Mouse (Mus musculus): ENCODE data around the gene Agap2. TPM values are rescaled to one million over a fixed set of nuclear protein-coding genes. Genes with fewer than 3 reads are reported as not detected.
A peak's percentile ranks its signal among the peaks of the same experiment; 100 is the strongest.
"Not testable (repeated sequence)": the region's sequence is repeated elsewhere in the genome, so short reads cannot be mapped to it uniquely, and the experiment has no call there.

Gene Agap2
- polyA plus RNA-seq, 1 experiment from 2014 or later: 0.42 TPM

- H3K27ac ChIP-seq: peak overlapping the region; percentile 59
- WGBS (ENCODE audit: missing documents): 4% methylated on average over 32 of the region's 34 CpGs
- peak overlapping the region; percentile 100 for H3K4me3 ChIP-seq (ENCODE audit: inconsistent target)
- H3K36me3 ChIP-seq (ENCODE audit: inconsistent target): peaks cover 36% of the 10 kb centered on the region
- peaks cover 14% of the 10 kb centered on the region for H3K79me2 ChIP-seq (ENCODE audit: inconsistent target)
These were observed 45.4 kb downstream of the Agap2 start for GRCm38 (mm10) chr10:127120301-127121065.

- H3K79me2 ChIP-seq (ENCODE audit: inconsistent target): peaks cover 14% of the 10 kb centered on the region
- H3K4me3 ChIP-seq (ENCODE audit: inconsistent target): peak within 1 kb of the TSS; percentile 100
- WGBS (ENCODE audit: missing documents): 0% methylated on average over 19 of the region's 19 CpGs
- peak within 1 kb of the TSS; percentile 59 for H3K27ac ChIP-seq
- peaks cover 30% of the 10 kb centered on the region for H3K36me3 ChIP-seq (ENCODE audit: inconsistent target)
These were observed 46.0 kb downstream of the Agap2 start, which contains the start of gene Os9 for GRCm38 (mm10) chr10:127121066-127121477. Os9 (minus strand) TSS chr10:127121131.

DNA sequence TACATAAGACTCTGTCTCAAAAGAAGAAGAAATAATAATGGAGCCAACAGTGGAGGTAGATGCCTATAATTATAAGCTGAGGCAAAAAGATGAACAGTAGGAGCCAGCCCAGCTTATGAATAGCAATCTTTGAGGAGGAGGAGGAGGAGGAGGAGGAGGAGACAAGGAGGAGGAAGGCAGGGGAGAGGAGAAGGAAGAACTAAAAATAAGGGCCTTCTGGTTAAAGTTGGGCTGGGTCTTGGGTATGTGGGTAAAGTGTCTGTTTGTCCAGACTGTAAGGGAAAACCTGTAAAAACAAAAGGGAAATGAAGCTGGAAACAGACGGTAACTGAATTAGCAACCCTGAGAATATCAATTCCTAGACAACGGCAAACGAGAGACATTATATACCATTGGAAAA lies 46.9 kb downstream of the Agap2 start:
- H3K4me3 ChIP-seq (ENCODE audit: inconsistent target): no peak overlapping the region
- peaks cover 14% of the 10 kb centered on the region for H3K79me2 ChIP-seq (ENCODE audit: inconsistent target)
- no peak overlapping the region for H3K27ac ChIP-seq
- 84% methylated on average over 3 of the region's 3 CpGs for WGBS (ENCODE audit: missing documents)
- peaks cover 24% of the 10 kb centered on the region for H3K36me3 ChIP-seq (ENCODE audit: inconsistent target)

DNA sequence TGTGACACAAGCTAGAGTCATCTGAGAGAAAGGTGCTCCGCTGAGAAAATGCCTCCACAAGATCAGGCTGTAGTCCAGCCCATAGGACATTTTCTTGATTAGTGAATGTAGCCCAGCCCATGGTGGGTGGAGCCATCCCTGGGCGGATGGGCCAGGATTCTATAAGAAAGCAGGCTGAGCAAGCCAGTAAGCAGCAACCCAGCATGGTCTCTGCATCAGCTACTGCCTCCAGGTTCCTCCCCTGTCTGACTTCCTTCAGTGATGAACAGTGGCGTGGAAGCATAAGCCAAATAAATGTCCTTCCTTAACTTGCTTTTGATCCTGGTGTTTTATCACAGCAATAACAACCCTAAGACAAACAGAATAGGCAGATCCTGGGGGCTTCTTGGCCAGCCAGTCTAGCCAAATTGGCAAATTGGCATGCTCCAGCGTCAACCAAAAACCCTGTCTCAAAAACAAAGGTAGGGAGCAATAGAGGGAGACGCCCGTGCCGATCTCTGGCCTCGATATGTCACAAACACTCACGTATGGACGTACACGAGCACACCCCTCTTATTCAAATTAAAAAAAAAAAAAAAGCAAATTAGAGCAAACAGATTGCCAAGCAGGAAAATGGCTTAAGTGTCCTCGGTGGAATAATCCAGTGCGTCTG lies 47.8 kb downstream of the Agap2 start:
- 30% methylated on average over 13 of the region's 13 CpGs for WGBS (ENCODE audit: missing documents)
- Histone ChIP-seq H3K79me2 (ENCODE audit: inconsistent target) (peaks cover 14% of the 10 kb centered on the region), H3K36me3 (ENCODE audit: inconsistent target) (peaks cover 16% of the 10 kb centered on the region), H3K27ac (no peak overlapping the region), H3K4me3 (ENCODE audit: inconsistent target) (no peak overlapping the region)

GRCm38 (mm10) chr10:127123436-127123805 lies 48.3 kb downstream of the Agap2 start:
- peaks cover 14% of the 10 kb centered on the region for H3K79me2 ChIP-seq (ENCODE audit: inconsistent target)
- no peak overlapping the region for H3K27ac ChIP-seq
- peaks cover 11% of the 10 kb centered on the region for H3K36me3 ChIP-seq (ENCODE audit: inconsistent target)
- H3K4me3 ChIP-seq (ENCODE audit: inconsistent target): no peak overlapping the region
- WGBS (ENCODE audit: missing documents): 32% methylated on average over 4 of the region's 4 CpGs

DNA sequence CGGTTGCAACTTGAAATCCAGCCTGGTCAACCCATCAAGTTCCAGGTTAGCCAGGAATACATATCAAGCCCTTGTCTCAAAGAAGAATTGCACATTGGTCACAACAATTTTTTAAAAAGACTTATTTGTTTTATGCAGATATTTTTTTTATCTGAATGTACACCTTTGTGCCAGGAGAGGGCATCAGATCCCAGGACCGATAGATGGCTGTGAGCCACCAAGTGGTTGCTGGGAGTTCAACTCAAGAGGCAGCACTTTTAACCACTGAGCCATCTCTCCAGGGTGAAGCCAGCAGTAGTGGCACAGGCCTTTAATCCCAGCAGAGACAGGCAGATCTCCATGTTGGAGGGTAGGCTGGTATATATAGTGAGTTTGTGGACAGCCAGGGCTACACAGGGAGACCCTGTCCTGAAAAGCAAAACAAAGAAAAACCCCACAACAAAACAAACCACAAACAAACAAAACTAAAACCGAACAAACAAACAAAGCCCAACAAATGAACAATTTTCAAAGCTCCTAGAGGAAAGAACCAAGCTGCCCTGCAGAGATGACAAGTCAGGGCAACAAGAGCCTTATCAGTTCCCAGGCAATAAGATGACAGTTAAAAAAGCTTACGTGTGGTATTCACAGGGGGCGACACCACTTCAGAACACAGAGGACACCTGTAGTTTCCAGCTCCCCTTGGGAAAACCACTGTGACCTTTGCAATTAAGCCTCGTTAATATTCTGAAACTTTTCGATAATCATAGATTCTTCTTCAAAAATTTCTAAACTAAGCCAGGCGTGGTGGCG lies 50.3 kb downstream of the Agap2 start:
- Histone ChIP-seq H3K27ac (no peak overlapping the region), H3K36me3 (ENCODE audit: inconsistent target) (no peaks in the 10 kb centered on the region), H3K4me3 (ENCODE audit: inconsistent target) (no peak overlapping the region), H3K79me2 (ENCODE audit: inconsistent target) (peaks cover 5% of the 10 kb centered on the region)
- WGBS (ENCODE audit: missing documents): 77% methylated on average over 9 of the region's 9 CpGs

- Histone ChIP-seq H3K79me2 (ENCODE audit: inconsistent target) (no peaks in the 10 kb centered on the region), H3K36me3 (ENCODE audit: inconsistent target) (no peaks in the 10 kb centered on the region), H3K4me3 (ENCODE audit: inconsistent target) (no peak overlapping the region), H3K27ac (peak overlapping the region; percentile 66)
- 25% methylated on average over 4 of the region's 5 CpGs for whole genome bisulfite sequencing (ENCODE audit: missing documents)
These were observed 51.5 kb downstream of the Agap2 start for GRCm38 (mm10) chr10:127126579-127126978.

GRCm38 (mm10) chr10:127127711-127128279 lies 52.7 kb downstream of the Agap2 start:
- Histone ChIP-seq H3K36me3 (ENCODE audit: inconsistent target) (no peaks in the 10 kb centered on the region), H3K79me2 (ENCODE audit: inconsistent target) (no peaks in the 10 kb centered on the region), H3K27ac (peak overlapping the region; percentile 66), H3K4me3 (ENCODE audit: inconsistent target) (no peak overlapping the region)
- WGBS (ENCODE audit: missing documents): 76% methylated on average over 7 of the region's 7 CpGs

DNA sequence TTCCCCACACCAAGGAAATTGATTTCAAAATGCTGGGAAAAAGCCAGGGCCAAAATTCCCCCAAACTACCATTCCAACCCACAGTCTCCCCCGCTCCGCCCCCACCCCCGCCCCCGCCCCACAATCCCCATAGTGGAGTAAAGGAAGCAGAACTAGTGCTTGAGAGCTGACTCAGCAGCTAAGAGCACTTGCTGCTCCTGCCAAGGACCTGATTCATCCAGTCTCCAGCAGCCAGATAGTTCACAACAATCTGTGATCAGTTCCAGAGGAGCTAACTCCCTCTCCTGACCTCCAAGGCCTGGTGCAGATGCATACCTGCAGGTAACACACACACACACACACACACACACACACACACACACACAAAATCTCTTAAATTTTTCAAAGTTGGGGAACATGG lies 54.3 kb downstream of the Agap2 start:
- H3K36me3 ChIP-seq (ENCODE audit: inconsistent target): no peaks in the 10 kb centered on the region
- no peak overlapping the region for H3K4me3 ChIP-seq (ENCODE audit: inconsistent target)
- 8% methylated on average over 2 of the region's 4 CpGs for WGBS (ENCODE audit: missing documents)
- no peaks in the 10 kb centered on the region for H3K79me2 ChIP-seq (ENCODE audit: inconsistent target)
- H3K27ac ChIP-seq: peak overlapping the region; percentile 66

DNA sequence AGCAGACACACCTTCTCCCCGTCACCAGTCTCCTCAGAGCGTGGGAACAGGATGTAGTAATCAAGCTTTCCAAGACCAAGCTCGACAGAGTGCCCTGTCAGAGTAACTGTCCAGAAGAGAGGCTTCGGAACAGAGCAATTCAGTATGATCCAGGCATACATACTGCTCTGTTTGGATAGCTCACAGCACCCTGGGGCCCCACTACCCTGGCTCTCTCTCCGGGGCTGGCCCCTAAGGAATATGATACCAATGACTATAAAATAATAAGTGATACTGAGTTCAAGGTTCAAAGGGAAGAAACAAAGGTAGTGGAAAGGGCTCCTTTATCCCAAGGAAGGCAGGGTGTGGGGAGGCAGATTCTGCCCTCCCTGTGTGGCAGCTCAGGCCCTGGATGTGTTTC lies 57.4 kb downstream of the Agap2 start:
- no peak overlapping the region for H3K4me3 ChIP-seq (ENCODE audit: inconsistent target)
- H3K79me2 ChIP-seq (ENCODE audit: inconsistent target): no peaks in the 10 kb centered on the region
- WGBS (ENCODE audit: missing documents): 91% methylated on average over 5 of the region's 5 CpGs
- no peak overlapping the region for H3K27ac ChIP-seq
- no peaks in the 10 kb centered on the region for H3K36me3 ChIP-seq (ENCODE audit: inconsistent target)

DNA sequence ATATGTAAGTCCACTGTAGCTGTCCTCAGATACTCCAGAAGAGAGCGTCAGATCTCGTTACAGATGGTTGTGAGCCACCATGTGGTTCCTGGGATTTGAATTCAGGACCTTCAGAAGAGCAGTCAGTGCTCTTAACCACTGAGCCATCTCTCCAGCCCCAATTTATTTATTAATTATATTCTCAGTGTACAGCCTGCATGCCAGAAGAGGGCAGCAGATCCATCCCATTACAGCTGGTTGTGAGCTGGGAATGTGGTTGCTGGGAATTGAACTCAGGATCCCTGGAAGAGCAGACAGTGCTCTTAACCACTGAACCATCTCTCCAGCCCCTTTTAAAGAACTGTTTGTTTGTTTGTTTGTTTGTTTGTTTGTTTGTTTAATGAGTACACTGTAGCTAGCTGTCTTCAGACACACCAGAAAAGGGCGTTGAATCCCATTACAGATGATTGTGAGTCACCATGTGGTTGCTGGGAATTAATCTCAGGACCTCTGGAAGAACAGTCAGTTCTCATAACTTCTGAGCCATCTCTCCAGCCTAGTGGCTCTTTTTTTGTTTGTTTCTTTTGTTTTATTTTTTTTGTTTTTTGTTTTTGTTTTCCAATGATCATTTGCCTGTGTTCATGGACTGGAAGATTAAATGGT lies 59.4 kb downstream of the Agap2 start:
- not testable (repeated sequence) for H3K27ac ChIP-seq; H3K4me3 ChIP-seq (ENCODE audit: inconsistent target); H3K36me3 ChIP-seq (ENCODE audit: inconsistent target); H3K79me2 ChIP-seq (ENCODE audit: inconsistent target)
- WGBS (ENCODE audit: missing documents): 84% methylated on average over 3 of the region's 3 CpGs

DNA sequence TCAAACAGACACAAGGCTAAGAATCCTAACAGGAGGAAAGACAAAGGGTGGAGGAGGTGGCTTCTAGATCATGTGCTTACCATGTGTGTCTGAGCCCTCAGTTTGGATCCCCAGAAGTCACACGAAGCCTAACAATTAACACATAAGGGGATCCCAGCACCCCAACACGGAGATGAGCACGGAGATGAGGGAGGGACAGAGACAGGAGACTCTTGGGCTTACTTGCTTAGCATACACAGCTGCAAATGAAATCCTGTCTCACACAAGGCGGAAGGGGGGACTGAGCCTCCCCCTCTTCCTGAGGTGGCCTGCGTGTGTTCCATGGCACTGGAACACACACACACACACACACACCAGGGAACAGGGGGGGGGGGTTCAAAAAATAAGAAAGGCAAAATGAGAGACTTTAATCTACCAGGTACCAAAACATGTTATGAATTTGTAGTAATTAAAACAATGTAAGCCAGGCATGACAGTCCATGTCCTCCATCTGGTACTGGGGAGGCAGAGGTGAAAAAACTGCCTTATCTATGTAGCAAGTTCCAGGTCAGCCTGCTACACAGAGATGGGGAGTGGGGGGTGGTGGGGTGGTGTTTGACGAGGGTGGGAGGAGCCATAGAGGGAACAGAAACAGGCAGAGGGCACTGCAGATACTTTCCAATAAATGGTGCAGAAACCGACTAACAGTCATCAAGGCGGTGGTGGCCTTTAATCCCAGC lies 60.2 kb downstream of the Agap2 start:
- no peaks in the 10 kb centered on the region for H3K79me2 ChIP-seq (ENCODE audit: inconsistent target)
- no peak overlapping the region for H3K4me3 ChIP-seq (ENCODE audit: inconsistent target)
- 42% methylated on average over 8 of the region's 8 CpGs for WGBS (ENCODE audit: missing documents)
- no peak overlapping the region for H3K27ac ChIP-seq
- H3K36me3 ChIP-seq (ENCODE audit: inconsistent target): no peaks in the 10 kb centered on the region

DNA sequence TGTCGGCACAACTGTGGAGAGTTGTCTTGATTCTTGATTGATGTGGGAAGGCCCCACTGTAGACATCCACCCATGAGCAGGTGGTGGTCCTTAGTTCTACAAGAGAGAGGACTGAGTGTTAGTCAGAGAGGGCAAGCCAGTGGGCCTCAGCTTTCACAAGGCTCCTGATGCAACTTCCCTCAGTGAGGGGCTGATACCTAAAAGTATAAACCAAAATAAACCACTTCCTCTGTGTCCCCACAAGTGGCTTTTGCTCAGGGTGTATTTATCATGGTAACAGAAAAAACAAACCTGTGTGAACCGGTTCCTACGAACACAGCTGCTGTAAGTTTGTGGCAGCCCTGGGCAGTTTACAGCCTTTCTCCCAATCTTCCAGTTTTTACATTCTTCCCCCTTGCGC lies 61.4 kb downstream of the Agap2 start:
- WGBS (ENCODE audit: missing documents): 29% methylated on average over 4 of the region's 4 CpGs
- no peak overlapping the region for H3K27ac ChIP-seq
- no peak overlapping the region for H3K4me3 ChIP-seq (ENCODE audit: inconsistent target)
- no peaks in the 10 kb centered on the region for H3K36me3 ChIP-seq (ENCODE audit: inconsistent target)
- no peaks in the 10 kb centered on the region for H3K79me2 ChIP-seq (ENCODE audit: inconsistent target)

GRCm38 (mm10) chr10:127137896-127138295 lies 62.8 kb downstream of the Agap2 start:
- WGBS (ENCODE audit: missing documents): 86% methylated on average over 3 of the region's 3 CpGs
- Histone ChIP-seq H3K27ac (no peak overlapping the region), H3K4me3 (ENCODE audit: inconsistent target) (no peak overlapping the region)

More at GRCm38 (mm10) chr10:127137896-127138295, 62.8 kb downstream of the Agap2 start:
- H3K79me2 ChIP-seq (ENCODE audit: inconsistent target): no peaks in the 10 kb centered on the region
- no peaks in the 10 kb centered on the region for H3K36me3 ChIP-seq (ENCODE audit: inconsistent target)

Data from macrophage (primary cell).